Mouse (Mus musculus) MN1 (cell line): ENCODE measurements around the gene Cysltr1.

ENCODE experiments used
- DNase-seq: peaks from one replicate; pipeline ENCODE4 v3.0.0-alpha.2; 2016; ENCODE audit warnings: low spot score

Gene Cysltr1

GRCm38 (mm10) chrX:106603386-106603785 lies at the start of gene Cysltr1:
Cysltr1 (minus strand) TSS chrX:106603679.
- no peak for DNase-seq

GRCm38 (mm10) chrX:106634799-106635541 lies 31.5 kb upstream of the Cysltr1 start:
- no peak for DNase-seq

- no peak for DNase-seq
These were observed 30.1 kb upstream of the Cysltr1 start for GRCm38 (mm10) chrX:106633543-106633942.

- DNase-seq = no peak
These were observed 25.0 kb upstream of the Cysltr1 start for GRCm38 (mm10) chrX:106628514-106628913.

- no peak for DNase-seq
These were observed 20.2 kb upstream of the Cysltr1 start for GRCm38 (mm10) chrX:106623667-106624066.

- DNase-seq = no peak
These were observed 19.0 kb upstream of the Cysltr1 start for GRCm38 (mm10) chrX:106622512-106622911.

- no peak for DNase-seq
These were observed 763 bp downstream of the Cysltr1 start for GRCm38 (mm10) chrX:106602574-106603258.

GRCm38 (mm10) chrX:106595904-106596303 lies 7.6 kb downstream of the Cysltr1 start:
- no peak for DNase-seq

GRCm38 (mm10) chrX:106593914-106594313 lies 9.6 kb downstream of the Cysltr1 start:
- no peak for DNase-seq

- no peak for DNase-seq
These were observed 20.6 kb downstream of the Cysltr1 start, which contains the start of gene Gm5127 for GRCm38 (mm10) chrX:106582886-106583285. Gm5127 (plus strand) TSS chrX:106583186.

- no peak for DNase-seq
These were observed 21.3 kb downstream of the Cysltr1 start for GRCm38 (mm10) chrX:106582197-106582596.

- DNase-seq = no peak
These were observed 23.1 kb downstream of the Cysltr1 start for GRCm38 (mm10) chrX:106580410-106580809.

GRCm38 (mm10) chrX:106578966-106579365 lies 24.5 kb downstream of the Cysltr1 start:
- no peak for DNase-seq

- no peak for DNase-seq
These were observed 48.0 kb downstream of the Cysltr1 start for GRCm38 (mm10) chrX:106555457-106555856.

- no peak for DNase-seq
These were observed 67.1 kb downstream of the Cysltr1 start for GRCm38 (mm10) chrX:106536359-106536758.
